8 mouse cellular contexts compared by ENCODE assay signal in genomic region chr9:78520780-78521601, GRCm38 (mm10). TPM values are rescaled to one million over a fixed set of nuclear protein-coding genes. Genes with fewer than 3 reads are reported as not detected.
DNase-seq lines count a peak whose midpoint lies in the region; ATAC-seq and TF ChIP-seq lines count a peak whose summit lies in the region.

No protein-coding gene starts in this region.

- WGBS in forebrain, embryonic 10.5 days: 1% methylated on average over 40 of the region's 40 CpGs
- WGBS in hindbrain, embryonic 11.5 days: 2% methylated on average over 40 of the region's 40 CpGs
- WGBS in lung, postnatal 0 days: 2% methylated on average over 40 of the region's 40 CpGs

- peaks cover 38% of the 10 kb centered on the region for H3K36me3 ChIP-seq in forebrain, embryonic 10.5 days (replicated peaks)
- H3K36me3 ChIP-seq in hindbrain, embryonic 11.5 days (ENCODE audit: control insufficient read depth, insufficient read depth, low read length): no peaks in the 10 kb centered on the region
- H3K36me3 ChIP-seq in lung, postnatal 0 days (ENCODE audit: insufficient read depth, low read length): no peaks in the 10 kb centered on the region

- H3K4me2 ChIP-seq in hindbrain, embryonic 11.5 days (replicated peaks; ENCODE audit: low read depth, low read length): peak overlapping the region; percentile 56
- H3K4me2 ChIP-seq in lung, postnatal 0 days (replicated peaks; ENCODE audit: low read depth, low read length): peak overlapping the region; percentile 80

- H3K9ac ChIP-seq in hindbrain, embryonic 11.5 days (ENCODE audit: low read depth, low read length): peak overlapping the region; percentile 48
- no peak overlapping the region for H3K9ac ChIP-seq in lung, postnatal 0 days (replicated peaks; ENCODE audit: low read depth)

- no peak for TF ChIP-seq CTCF in lung, postnatal 0 days (IDR thresholded peaks at IDR 0.05)

- H3K27me3 ChIP-seq in forebrain, embryonic 10.5 days (ENCODE audit: poor library complexity, severe bottlenecking): no peaks in the 10 kb centered on the region
- no peaks in the 10 kb centered on the region for H3K27me3 ChIP-seq in hindbrain, embryonic 11.5 days (ENCODE audit: control insufficient read depth, insufficient read depth, low read length)
- H3K27me3 ChIP-seq in lung, postnatal 0 days (replicated peaks; ENCODE audit: insufficient read depth, low read length): no peaks in the 10 kb centered on the region

- H3K4me1 ChIP-seq in forebrain, embryonic 10.5 days: peaks cover 41% of the 10 kb centered on the region
- H3K4me1 ChIP-seq in hindbrain, embryonic 11.5 days (replicated peaks; ENCODE audit: control insufficient read depth, insufficient read depth, low read length): no peaks in the 10 kb centered on the region
- H3K4me1 ChIP-seq in lung, postnatal 0 days (ENCODE audit: insufficient read depth, low read depth, low read length): peaks cover 10% of the 10 kb centered on the region; the same call in 1 of the 2 replicates

- peak overlapping the region; percentile 93 for H3K27ac ChIP-seq in forebrain, embryonic 10.5 days
- H3K27ac ChIP-seq in hindbrain, embryonic 11.5 days (ENCODE audit: low read depth, low read length): peak overlapping the region; percentile 68
- H3K27ac ChIP-seq in lung, postnatal 0 days (ENCODE audit: low read length): peak overlapping the region; percentile 47; the same call in 1 of the 2 replicates

- DNase-seq in NIH3T3 (ENCODE audit: low read depth) (peak; percentile 86), adipocyte (ENCODE audit: low spot score) (no peak)
- peak; percentile 66 for DNase-seq in brain, adult 2 months (ENCODE audit: low read depth, low spot score)
- DNase-seq in forebrain, embryonic 10.5 days (ENCODE audit: extremely low spot score, low spot score): peak; percentile 43
- peak; percentile 72 for DNase-seq in hindbrain, embryonic 11.5 days (ENCODE audit: low spot score)
- peak; percentile 61 to 67 for DNase-seq in layer of hippocampus, postnatal 10 days (ENCODE audit: low spot score in 2 of 2)
- peak; percentile 69 for DNase-seq in lung, postnatal 0 days (ENCODE audit: low spot score)

- peak; percentile 69 for ATAC-seq in hindbrain, embryonic 11.5 days (ENCODE audit: low FRiP score)
- ATAC-seq in lung, postnatal 0 days: peak; percentile 76
- peak; percentile 16 for ATAC-seq in neutrophil, adult 5-6 weeks (ENCODE audit: extremely low read depth, insufficient number of reproducible peaks, low FRiP score, poor library complexity, severe bottlenecking)

- H3K9me3 ChIP-seq in forebrain, embryonic 10.5 days: no peaks in the 10 kb centered on the region
- no peaks in the 10 kb centered on the region for H3K9me3 ChIP-seq in hindbrain, embryonic 11.5 days (ENCODE audit: control insufficient read depth, low read length)
- no peaks in the 10 kb centered on the region for H3K9me3 ChIP-seq in lung, postnatal 0 days (ENCODE audit: low read length)

- no peak for TF ChIP-seq EP300 in lung, postnatal 0 days (IDR thresholded peaks at IDR 0.05)

- H3K4me3 ChIP-seq in forebrain, embryonic 10.5 days: peak overlapping the region; percentile 64
- peak overlapping the region; percentile 55 for H3K4me3 ChIP-seq in hindbrain, embryonic 11.5 days (ENCODE audit: low read depth, low read length)
- H3K4me3 ChIP-seq in lung, postnatal 0 days (ENCODE audit: low read depth, low read length): peak overlapping the region; percentile 29

RNA-seq across cellular contexts. Expression of gene Eef1a1, which starts 32.0 kb away (rescaled TPM):
- 3,994 and 4,016 TPM in 2 replicates for polyA plus RNA-seq in forebrain, embryonic 10.5 days (2016; fragmentation: Nextera tagmentation; extraction: Ambion mirVana)
- 4,691 and 4,742 TPM in 2 replicates for polyA plus RNA-seq in hindbrain, embryonic 11.5 days (2014; fragmentation: Nextera tagmentation; extraction: Ambion mirVana)
- total RNA-seq in layer of hippocampus, postnatal 10 days (2021): 1,000 to 10,000 TPM; 4,076 to 4,543 TPM
- polyA plus RNA-seq in lung, postnatal 0 days (2015; fragmentation: Nextera tagmentation; extraction: Ambion mirVana): 2,930 and 3,003 TPM in 2 replicates
- total RNA-seq in neutrophil, adult 5-6 weeks (2017): 5,017 and 5,158 TPM in 2 replicates

Comparison
In these comparisons a context has a peak if more than half of its experiments do, and no peak if none do; other contexts are left out.
1. ATAC-seq: peak in every context shown above with its lines; median percentile 76 in lung, postnatal 0 days; 69 in hindbrain, embryonic 11.5 days; 16 in neutrophil, adult 5-6 weeks.